Mouse (Mus musculus): ENCODE results near the gene Optn.
A peak's percentile ranks its signal among the peaks of the same experiment; 100 is the strongest.

Gene Optn

GRCm38 (mm10) chr2:5059997-5060396, 3.9 kb downstream of the Optn start:
- no peak for DNase-seq

GRCm38 (mm10) chr2:5058436-5058835, 5.4 kb downstream of the Optn start:
- no peak for DNase-seq

- no peak for DNase-seq
Measured at GRCm38 (mm10) chr2:5050562-5050961, 13.3 kb downstream of the Optn start.

- no peak for DNase-seq
Measured at GRCm38 (mm10) chr2:5047016-5047415, 16.8 kb downstream of the Optn start.

GRCm38 (mm10) chr2:5045269-5045965, 18.4 kb downstream of the Optn start:
- DNase-seq, result peak; percentile 59

GRCm38 (mm10) chr2:5044321-5044720, 19.5 kb downstream of the Optn start:
- DNase-seq, result no peak

- no peak for DNase-seq
Measured at GRCm38 (mm10) chr2:5043476-5043761, 20.4 kb downstream of the Optn start.

GRCm38 (mm10) chr2:5042616-5043475, 21.0 kb downstream of the Optn start:
- DNase-seq, result no peak

GRCm38 (mm10) chr2:5041854-5042253, 22.0 kb downstream of the Optn start:
- DNase-seq, result no peak

- no peak for DNase-seq
Measured at GRCm38 (mm10) chr2:5040281-5041161, 23.3 kb downstream of the Optn start.

- DNase-seq, result no peak
Measured at GRCm38 (mm10) chr2:5039350-5040170, 24.3 kb downstream of the Optn start.

GRCm38 (mm10) chr2:5038320-5038719, 25.5 kb downstream of the Optn start:
- no peak for DNase-seq

GRCm38 (mm10) chr2:5037390-5037789, 26.5 kb downstream of the Optn start:
- DNase-seq, result no peak

- no peak for DNase-seq
Measured at GRCm38 (mm10) chr2:5036411-5037076, 27.3 kb downstream of the Optn start.

- DNase-seq, result no peak
Measured at GRCm38 (mm10) chr2:5035241-5035640, 28.6 kb downstream of the Optn start.

GRCm38 (mm10) chr2:5034801-5035200, 29.1 kb downstream of the Optn start:
- DNase-seq, result no peak

- DNase-seq, result no peak
Measured at GRCm38 (mm10) chr2:5033546-5034420, 30.1 kb downstream of the Optn start.

- DNase-seq, result no peak
Measured at GRCm38 (mm10) chr2:5032665-5033064, 31.2 kb downstream of the Optn start.

- no peak for DNase-seq
Measured at GRCm38 (mm10) chr2:5031215-5031614, 32.6 kb downstream of the Optn start.

- DNase-seq, result no peak
Measured at GRCm38 (mm10) chr2:5029808-5030207, 34.0 kb downstream of the Optn start.

- no peak for DNase-seq
Measured at GRCm38 (mm10) chr2:5028047-5028446, 35.8 kb downstream of the Optn start.

Measured in B cell, adult 2 months (primary cell).